Mouse (Mus musculus) MEL (cell line): ENCODE data around the gene Aamp.

Experiments used
- CTCF ChIP-seq, 3 experiments: IDR thresholded peaks in 2 of 3; conservative IDR thresholded peaks in 1 of 3; 2 replicates each; pipeline ENCODE4 v1.5.1; 2011 to 2012; ENCODE audit warnings: low read length in 3 of 3, low read depth in 2 of 3, mild to moderate bottlenecking in 2 of 3, improper control_type of control experiment in 1 of 3, inconsistent platforms in 1 of 3, mixed read lengths in 1 of 3, moderate library complexity in 1 of 3; ENCODE audit not compliant: control insufficient read depth in 1 of 3, insufficient read depth in 1 of 3, poor library complexity in 1 of 3, severe bottlenecking in 1 of 3
- EP300 ChIP-seq, 2 experiments: IDR thresholded peaks; 2 replicates each; pipeline ENCODE4 v1.6.1; 2011; ENCODE audit warnings: improper control_type of control experiment in 2 of 2, low read length in 2 of 2, low read depth in 1 of 2, mild to moderate bottlenecking in 1 of 2
- MAFK ChIP-seq: IDR thresholded peaks from 2 replicates; pipeline ENCODE4 v1.6.1; 2011; ENCODE audit warnings: low read depth, mild to moderate bottlenecking, low read length, improper control_type of control experiment, borderline replicate concordance
- POLR2A ChIP-seq, 2 experiments: IDR thresholded peaks; 2 replicates each; pipeline ENCODE4 v1.6.1; 2011 to 2012; ENCODE audit warnings: low read length in 2 of 2, mild to moderate bottlenecking in 2 of 2, control low read depth in 1 of 2, improper control_type of control experiment in 1 of 2, low read depth in 1 of 2, moderate library complexity in 1 of 2; ENCODE audit not compliant: control insufficient read depth in 1 of 2, insufficient read depth in 1 of 2, poor library complexity in 1 of 2
- TAL1 ChIP-seq: IDR thresholded peaks from 2 replicates; pipeline ENCODE4 v1.6.1; 2012; ENCODE audit warnings: mild to moderate bottlenecking, inconsistent platforms, low read length, moderate library complexity, mixed read lengths
- UBTF ChIP-seq: IDR thresholded peaks from 2 replicates; pipeline ENCODE4 v1.6.1; 2012; ENCODE audit warnings: low read depth, mild to moderate bottlenecking, inconsistent platforms, low read length, improper control_type of control experiment, moderate library complexity, borderline replicate concordance; ENCODE audit not compliant: insufficient read depth
- USF1 ChIP-seq: IDR thresholded peaks from 2 replicates; pipeline ENCODE4 v1.6.1; 2014; ENCODE audit warnings: low read depth, mild to moderate bottlenecking, inconsistent platforms, low read length, improper control_type of control experiment, moderate library complexity

- no peak for TF ChIP-seq UBTF
- no peak for TF ChIP-seq MAFK
- TF ChIP-seq CTCF (IDR thresholded peaks at IDR 0.05 in 2 of 3, conservative IDR thresholded peaks at IDR 0.05 in 1 of 3; ENCODE audit: control insufficient read depth in 1 of 3, insufficient read depth in 1 of 3, low read depth in 2 of 3, low read length in 3 of 3, poor library complexity in 1 of 3, severe bottlenecking in 1 of 3): no peak
- no peak for TF ChIP-seq USF1
- no peak for TF ChIP-seq POLR2A (IDR thresholded peaks at IDR 0.05; ENCODE audit: control insufficient read depth in 1 of 2, insufficient read depth in 1 of 2, low read depth in 1 of 2, low read length in 2 of 2, poor library complexity in 1 of 2)
- no peak for TF ChIP-seq EP300 (IDR thresholded peaks at IDR 0.05; ENCODE audit: low read depth in 1 of 2, low read length in 2 of 2)
- no peak for TF ChIP-seq TAL1
Observed at GRCm38 (mm10) chr1:74294733-74295455, 10.4 kb upstream of the Aamp start.
